Mouse (Mus musculus) forebrain, embryonic 12.5 days (tissue): ENCODE data around the gene Vars. TPM values are rescaled to one million over a fixed set of nuclear protein-coding genes. Genes with fewer than 3 reads are reported as not detected.

Source experiments
- ATAC-seq: fragments of 200-750 bp; cut with Nextera tagmentation; 2 replicates; pipeline ENCODE4 v1.8.0; 2017; ENCODE audit warnings: moderate TSS enrichment; ENCODE audit not compliant: low FRiP score
- H3K27ac ChIP-seq: fragments of 300-500 bp; sonication (generic); 2 replicates; pipeline ENCODE4 v1.5.1; 2016; ENCODE audit warnings: mild to moderate bottlenecking
- H3K27me3 ChIP-seq: fragments of 300-500 bp; sonication (generic); 2 replicates; pipeline ENCODE4 v1.6.1; 2016; ENCODE audit warnings: mild to moderate bottlenecking
- H3K36me3 ChIP-seq: fragments of 300-500 bp; sonication (generic); replicated peaks from 2 replicates; pipeline ENCODE4 v1.6.1; 2016; ENCODE audit warnings: mild to moderate bottlenecking
- H3K4me1 ChIP-seq: fragments of 300-500 bp; sonication (generic); 2 replicates; pipeline ENCODE4 v1.6.1; 2016
- H3K4me2 ChIP-seq: fragments of 300-500 bp; sonication (generic); 2 replicates; pipeline ENCODE4 v1.6.1; 2016; ENCODE audit warnings: mild to moderate bottlenecking, moderate library complexity
- H3K4me3 ChIP-seq: fragments of 300-500 bp; sonication (generic); replicated peaks from 2 replicates; pipeline ENCODE4 v1.5.1; 2016; ENCODE audit warnings: mild to moderate bottlenecking
- H3K9ac ChIP-seq: fragments of 300-500 bp; sonication (generic); 2 replicates; pipeline ENCODE4 v1.6.1; 2016; ENCODE audit warnings: mild to moderate bottlenecking
- H3K9me3 ChIP-seq: fragments of 300-500 bp; sonication (generic); 2 replicates; pipeline ENCODE4 v1.6.1; 2016
- WGBS: fragments of 180-500 bp; shearing (Covaris S2); methylation state at CpG from one replicate; pipeline ENCODE4 v1.1.7; 2016; 5-methylcytosine and 5-hydroxymethylcytosine counted together
- polyA plus RNA-seq: library from polyadenylated mRNA; unstranded; fragments of >200 nt; fragmentation: Nextera tagmentation; extraction: Ambion mirVana; gene quantifications from 2 replicates; pipeline ENCODE4 v1.2.1, GENCODE M21; 2016

Gene Vars
- polyA plus RNA-seq, 1 experiment from 2014 or later: 159 TPM

DNA sequence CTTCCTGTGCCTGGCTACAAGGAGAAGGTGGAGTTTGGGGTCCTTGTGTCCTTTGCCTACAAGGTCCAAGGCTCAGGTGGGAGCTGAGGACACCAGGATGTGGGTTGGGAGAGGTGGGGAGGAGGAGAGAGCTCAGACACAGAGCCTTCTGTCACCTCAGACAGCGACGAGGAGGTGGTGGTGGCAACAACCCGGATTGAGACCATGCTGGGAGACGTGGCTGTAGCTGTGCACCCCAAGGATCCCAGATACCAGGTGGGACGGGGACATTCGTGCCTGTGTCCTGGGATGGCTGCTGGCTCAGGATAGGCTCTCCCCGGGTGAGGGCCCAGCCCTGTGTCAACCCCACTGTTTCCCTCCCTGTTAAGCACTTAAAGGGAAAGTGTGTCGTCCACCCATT, 10.7 kb downstream of the Vars start:
- Histone ChIP-seq H3K9me3 (no peaks in the 10 kb centered on the region), H3K4me3 (no peak overlapping the region), H3K4me1 (0 out of 2 replicates have a peak, but pooled peaks cover 2% of the 10 kb centered on the region), H3K27me3 (no peaks in the 10 kb centered on the region), H3K36me3 (peaks cover 97% of the 10 kb centered on the region), H3K27ac (no peak overlapping the region), H3K9ac (no peak overlapping the region), H3K4me2 (no peak overlapping the region)
- ATAC-seq: no peak
- WGBS: 94% methylated on average over 8 of the region's 8 CpGs

DNA sequence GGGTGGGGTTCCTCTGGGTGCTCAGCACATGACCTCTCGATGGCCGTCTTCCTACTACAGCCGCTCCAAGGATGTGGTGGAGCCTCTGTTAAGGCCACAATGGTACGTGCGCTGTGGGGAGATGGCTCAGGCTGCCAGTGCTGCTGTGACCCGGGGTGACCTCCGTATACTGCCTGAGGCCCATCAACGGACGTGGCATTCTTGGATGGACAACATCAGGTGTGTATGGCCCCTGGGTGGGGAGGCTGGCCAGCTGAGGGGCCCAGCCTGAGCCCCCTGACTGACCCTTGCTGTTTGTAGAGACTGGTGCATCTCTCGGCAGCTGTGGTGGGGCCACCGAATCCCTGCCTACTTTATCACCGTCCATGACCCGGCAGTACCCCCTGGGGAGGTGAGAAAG, 11.6 kb downstream of the Vars start:
- H3K27me3 ChIP-seq: no peaks in the 10 kb centered on the region
- no peak overlapping the region for H3K9ac ChIP-seq
- no peak overlapping the region for H3K4me2 ChIP-seq
- WGBS: 89% methylated on average over 13 of the region's 13 CpGs
- 0 out of 2 replicates have a peak, but pooled peaks cover 2% of the 10 kb centered on the region for H3K4me1 ChIP-seq
- no peak overlapping the region for H3K4me3 ChIP-seq
- H3K36me3 ChIP-seq: peaks cover 98% of the 10 kb centered on the region
- H3K27ac ChIP-seq: no peak overlapping the region
- H3K9me3 ChIP-seq: no peaks in the 10 kb centered on the region
- ATAC-seq: no peak

DNA sequence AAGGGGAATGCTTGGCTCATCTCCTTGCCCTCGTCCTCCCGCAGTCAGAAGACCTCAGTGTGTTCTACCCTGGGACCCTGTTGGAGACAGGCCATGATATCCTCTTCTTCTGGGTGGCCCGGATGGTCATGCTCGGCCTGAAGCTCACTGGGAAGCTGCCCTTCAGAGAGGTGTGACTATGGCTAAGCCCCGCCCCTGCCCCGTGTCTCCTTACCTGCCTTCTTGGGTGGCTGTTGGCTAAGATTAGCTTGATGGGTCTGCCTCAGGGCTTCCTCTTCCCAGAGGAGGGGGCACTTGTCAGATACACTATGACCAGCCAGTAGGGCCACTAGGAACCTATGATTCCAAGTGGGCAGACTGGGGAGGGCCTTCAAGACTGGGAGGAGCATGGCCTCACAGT, 12.4 kb downstream of the Vars start:
- Histone ChIP-seq H3K4me3 (no peak overlapping the region), H3K9ac (no peak overlapping the region), H3K36me3 (peaks cover 91% of the 10 kb centered on the region), H3K4me1 (0 out of 2 replicates have a peak, but pooled peaks cover 2% of the 10 kb centered on the region), H3K9me3 (no peaks in the 10 kb centered on the region), H3K4me2 (no peak overlapping the region), H3K27ac (no peak overlapping the region), H3K27me3 (no peaks in the 10 kb centered on the region)
- whole genome bisulfite sequencing: 87% methylated on average over 6 of the region's 6 CpGs
- no peak for ATAC-seq

DNA sequence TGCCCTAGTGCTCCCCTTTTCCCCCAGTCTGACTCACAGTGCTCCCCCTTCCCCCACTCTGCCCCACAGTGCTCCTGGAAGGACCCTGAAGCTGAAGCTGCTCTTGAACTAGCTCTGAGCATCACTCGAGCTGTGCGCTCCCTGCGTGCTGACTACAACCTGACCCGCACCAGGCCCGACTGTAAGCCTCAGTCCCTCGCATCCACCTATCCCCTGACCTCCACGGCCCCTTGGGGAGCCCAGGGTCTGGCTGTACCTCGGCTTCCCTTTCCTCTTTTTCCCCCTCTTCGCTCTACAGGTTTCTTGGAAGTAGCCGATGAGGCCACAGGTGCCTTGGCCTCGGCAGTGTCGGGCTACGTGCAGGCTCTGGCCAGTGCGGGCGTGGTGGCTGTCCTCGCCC, 14.5 kb downstream of the Vars start:
- Histone ChIP-seq H3K27me3 (no peaks in the 10 kb centered on the region), H3K4me3 (no peak overlapping the region), H3K4me2 (no peak overlapping the region), H3K9me3 (no peaks in the 10 kb centered on the region), H3K36me3 (peaks cover 72% of the 10 kb centered on the region), H3K9ac (no peak overlapping the region), H3K4me1 (0 out of 2 replicates have a peak, but pooled peaks cover 2% of the 10 kb centered on the region), H3K27ac (no peak overlapping the region)
- WGBS: 92% methylated on average over 16 of the region's 16 CpGs
- ATAC-seq: no peak

DNA sequence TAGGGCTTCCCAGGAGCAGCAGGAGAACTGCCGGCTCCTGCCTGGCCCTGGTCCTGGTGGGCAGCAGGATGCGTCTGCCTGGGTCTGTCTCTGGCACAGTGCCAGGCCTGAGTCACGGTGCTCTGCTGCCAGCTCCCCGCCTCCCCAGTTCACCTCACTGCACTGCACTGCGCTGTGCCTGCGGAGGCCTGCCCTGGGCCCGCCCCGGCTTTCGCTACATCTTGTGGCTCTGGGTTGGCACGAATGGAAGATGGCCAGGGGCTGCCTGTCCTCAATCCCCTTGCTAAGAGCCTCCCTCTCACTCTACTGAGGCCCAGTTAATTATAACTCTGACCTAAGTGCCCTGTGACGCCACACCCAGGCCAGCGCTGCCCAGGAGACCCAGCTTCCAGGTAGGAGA, 15.6 kb downstream of the Vars start, which contains the start of gene Vwa7:
Gene Vwa7, plus strand, starts transcription at position 204 of the 400 bp plus-strand sequence.
- Histone ChIP-seq H3K36me3 (peaks cover 61% of the 10 kb centered on the region), H3K4me3 (0 out of 2 replicates have a peak within 1 kb of the TSS, but pooled peaks have one; percentile 0)

DNA sequence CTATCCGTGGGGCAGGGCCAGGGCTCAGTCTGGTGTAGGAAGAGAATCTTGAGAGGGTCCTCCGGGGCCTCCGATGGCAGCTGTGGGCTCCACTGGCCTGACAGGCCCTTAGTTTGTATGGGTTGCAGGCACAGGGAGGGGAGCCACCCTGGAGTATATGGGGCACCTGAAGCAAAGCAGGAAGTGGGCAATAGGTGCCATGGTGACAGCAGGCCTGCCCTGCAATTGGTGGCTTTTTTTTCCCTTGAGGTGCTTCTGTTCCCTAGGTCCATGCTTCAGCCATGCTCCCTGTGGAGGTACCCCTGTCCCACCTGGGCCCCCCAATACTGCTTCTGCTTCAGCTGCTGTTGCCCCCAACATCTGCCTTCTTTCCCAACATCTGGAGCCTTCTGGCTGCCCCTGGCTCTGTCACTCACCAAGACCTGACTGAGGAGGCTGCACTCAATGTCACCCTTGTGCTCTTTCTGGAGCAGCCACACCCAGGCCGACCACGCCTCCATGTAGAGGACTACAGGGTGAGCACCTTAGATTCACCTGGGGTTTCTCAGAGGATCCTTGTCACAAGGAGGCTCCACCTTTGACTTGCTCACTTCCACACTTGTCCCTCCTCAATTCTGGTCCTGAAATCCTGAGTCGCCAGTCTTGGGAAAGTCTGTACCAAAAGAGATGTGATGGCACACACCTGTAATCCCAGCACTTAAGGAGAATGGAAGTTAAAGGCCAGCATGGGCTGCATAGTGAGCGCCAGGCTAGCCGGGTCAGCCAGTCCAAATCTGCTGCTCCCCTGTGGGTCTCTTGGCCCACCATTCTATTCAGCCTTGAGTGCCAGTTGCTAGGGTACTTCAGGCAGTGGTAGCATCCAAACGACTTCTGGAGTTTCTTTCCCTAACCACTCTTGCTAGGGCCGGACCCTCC, 16.3 kb downstream of the Vars start:
- H3K27me3 ChIP-seq: no peaks in the 10 kb centered on the region
- H3K27ac ChIP-seq: peak overlapping the region; percentile 46; the same call in 1 of the 2 replicates
- H3K9me3 ChIP-seq: no peaks in the 10 kb centered on the region
- no peak overlapping the region for H3K9ac ChIP-seq
- no peak overlapping the region for H3K4me3 ChIP-seq
- WGBS: 79% methylated on average over 10 of the region's 10 CpGs
- peaks cover 14% of the 10 kb centered on the region for H3K4me1 ChIP-seq
- ATAC-seq: no peak
- H3K4me2 ChIP-seq: no peak overlapping the region
- H3K36me3 ChIP-seq: peaks cover 54% of the 10 kb centered on the region

More for the DNA sequence above, 15.6 kb downstream of the Vars start, which contains the start of gene Vwa7:
- peak within 1 kb of the TSS; percentile 46; the same call in 1 of the 2 replicates for H3K27ac ChIP-seq
- 62% methylated on average over 12 of the region's 12 CpGs for WGBS
- peaks cover 8% of the 10 kb centered on the region for H3K4me1 ChIP-seq
- H3K27me3 ChIP-seq: no peaks in the 10 kb centered on the region
- H3K9ac ChIP-seq: no peak within 1 kb of the TSS
- peak; percentile 31; the same call in 1 of the 2 replicates for ATAC-seq
- no peak within 1 kb of the TSS for H3K4me2 ChIP-seq
- no peaks in the 10 kb centered on the region for H3K9me3 ChIP-seq

DNA sequence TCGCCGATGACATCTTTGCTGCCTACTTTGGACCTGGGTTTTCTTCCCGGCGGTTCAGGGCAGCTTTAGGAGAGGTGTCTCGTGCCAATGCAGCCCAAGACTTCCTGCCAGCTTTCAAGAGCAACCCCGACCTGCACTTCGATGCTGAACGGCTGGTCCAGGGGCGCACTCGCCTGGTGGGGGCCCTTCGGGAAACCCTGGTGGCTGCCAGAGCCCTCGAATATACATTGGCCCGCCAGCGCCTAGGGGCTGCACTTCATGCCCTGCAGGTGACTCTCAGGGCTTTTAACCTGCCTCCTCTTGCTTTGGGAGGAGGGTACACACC, 16.9 kb downstream of the Vars start:
- Histone ChIP-seq H3K4me1 (peaks cover 14% of the 10 kb centered on the region), H3K9me3 (no peaks in the 10 kb centered on the region), H3K4me3 (no peak overlapping the region), H3K4me2 (no peak overlapping the region), H3K9ac (no peak overlapping the region), H3K27ac (no peak overlapping the region), H3K27me3 (no peaks in the 10 kb centered on the region), H3K36me3 (peaks cover 48% of the 10 kb centered on the region)
- WGBS: 75% methylated on average over 14 of the region's 14 CpGs
- ATAC-seq: no peak

DNA sequence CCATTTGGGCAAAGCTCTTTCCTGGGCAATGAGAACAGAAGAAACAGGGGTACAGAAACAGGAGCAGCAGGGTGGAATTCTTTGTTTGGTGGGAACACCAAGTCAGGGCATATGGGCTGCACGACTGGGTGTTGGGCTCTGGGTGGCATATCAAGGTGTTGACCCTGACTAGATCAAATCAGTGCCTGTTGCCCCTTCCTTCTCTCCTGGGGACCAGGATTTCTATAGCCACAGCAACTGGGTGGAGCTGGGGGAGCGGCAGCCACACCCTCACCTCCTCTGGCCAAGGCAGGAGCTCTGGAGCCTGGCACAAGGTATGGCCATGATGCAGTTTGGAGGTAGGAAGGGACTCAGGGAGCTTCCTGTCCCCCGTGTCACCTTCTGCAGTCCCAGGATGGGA, 17.4 kb downstream of the Vars start:
- H3K36me3 ChIP-seq: peaks cover 43% of the 10 kb centered on the region
- ATAC-seq: no peak
- H3K9ac ChIP-seq: no peak overlapping the region
- no peak overlapping the region for H3K27ac ChIP-seq
- no peak overlapping the region for H3K4me2 ChIP-seq
- no peaks in the 10 kb centered on the region for H3K9me3 ChIP-seq
- 82% methylated on average over 3 of the region's 3 CpGs for WGBS
- H3K4me3 ChIP-seq: no peak overlapping the region
- H3K4me1 ChIP-seq: peaks cover 14% of the 10 kb centered on the region
- no peaks in the 10 kb centered on the region for H3K27me3 ChIP-seq

DNA sequence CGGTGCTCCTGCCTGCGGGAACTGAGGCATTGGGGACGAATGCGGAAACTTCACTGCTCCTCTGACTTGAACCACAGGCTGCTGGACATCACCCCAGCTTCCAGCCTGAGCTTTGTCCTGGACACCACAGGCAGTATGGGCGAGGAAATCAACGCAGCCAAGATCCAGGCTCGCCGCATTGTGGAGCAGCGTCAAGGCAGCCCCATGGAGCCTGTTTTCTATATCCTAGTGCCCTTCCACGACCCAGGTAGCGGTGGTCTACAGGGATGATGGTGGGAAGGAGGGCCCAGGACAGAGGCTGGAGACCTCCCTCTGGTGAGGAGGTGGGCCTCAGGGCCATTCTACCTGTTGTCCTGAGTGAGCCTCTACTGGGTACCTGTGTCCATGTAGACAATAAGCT, 19.1 kb downstream of the Vars start:
- no peak for ATAC-seq
- H3K27ac ChIP-seq: no peak overlapping the region

DNA sequence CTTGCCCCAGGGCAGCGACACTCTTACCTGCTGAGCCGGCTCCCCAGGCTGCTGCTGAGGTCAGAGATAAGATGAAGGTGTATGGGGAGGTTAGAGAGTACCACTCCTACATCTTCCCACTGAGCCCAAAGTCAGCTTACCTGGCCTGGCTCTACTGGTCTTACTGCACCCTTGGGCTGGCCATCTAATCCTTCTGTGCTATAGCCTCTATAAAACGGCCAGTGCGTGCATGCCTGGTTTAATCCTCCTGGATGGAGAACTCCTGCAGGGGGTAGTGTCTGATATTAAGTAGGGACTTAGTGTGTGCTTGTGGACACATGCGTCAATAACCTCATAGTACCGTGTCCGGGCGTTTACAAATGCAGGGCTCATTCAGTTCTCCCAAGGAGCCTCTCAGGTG, 19.8 kb downstream of the Vars start:
- Histone ChIP-seq H3K4me1 (peaks cover 17% of the 10 kb centered on the region), H3K9me3 (no peaks in the 10 kb centered on the region), H3K4me2 (no peak overlapping the region), H3K36me3 (peaks cover 19% of the 10 kb centered on the region), H3K27ac (no peak overlapping the region), H3K9ac (no peak overlapping the region), H3K4me3 (no peak overlapping the region), H3K27me3 (no peaks in the 10 kb centered on the region)
- no peak for ATAC-seq
- WGBS: 90% methylated on average over 8 of the region's 8 CpGs

More for the DNA sequence above, 19.1 kb downstream of the Vars start:
- Histone ChIP-seq H3K4me1 (peaks cover 17% of the 10 kb centered on the region), H3K9ac (no peak overlapping the region), H3K9me3 (no peaks in the 10 kb centered on the region), H3K36me3 (peaks cover 26% of the 10 kb centered on the region), H3K4me2 (no peak overlapping the region), H3K27me3 (no peaks in the 10 kb centered on the region), H3K4me3 (no peak overlapping the region)
- 82% methylated on average over 11 of the region's 11 CpGs for WGBS

DNA sequence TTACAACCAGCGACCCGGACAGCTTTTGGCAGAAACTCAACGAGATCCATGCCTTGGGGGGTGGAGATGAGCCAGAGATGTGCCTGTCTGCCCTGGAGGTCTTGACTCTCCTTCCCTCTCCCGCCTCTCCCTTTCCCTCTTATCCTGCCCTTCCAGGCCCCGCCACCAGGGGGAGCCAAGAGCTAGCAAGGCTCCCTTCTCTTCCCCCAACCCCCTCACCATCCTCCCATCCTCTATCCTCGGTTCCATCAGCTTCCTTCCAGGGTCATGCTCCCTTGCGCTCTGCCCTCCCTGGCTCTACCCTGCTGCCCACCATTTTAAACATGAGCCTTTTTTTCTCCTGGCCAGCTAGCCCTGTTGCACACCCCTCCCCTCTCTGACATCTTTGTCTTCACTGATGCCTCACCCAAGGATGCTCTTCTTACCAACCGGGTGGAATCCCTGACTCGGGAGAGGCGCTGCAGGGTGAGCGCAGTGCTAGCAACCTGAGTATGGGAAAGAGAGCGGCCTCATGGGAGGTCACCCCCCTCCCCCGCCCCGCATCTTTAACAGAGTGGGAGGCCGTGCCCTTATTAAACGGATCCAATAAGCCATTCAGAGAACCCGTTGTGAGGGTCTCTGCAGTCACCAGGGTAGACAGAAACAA, 20.5 kb downstream of the Vars start:
- H3K9me3 ChIP-seq: no peaks in the 10 kb centered on the region
- peaks cover 12% of the 10 kb centered on the region for H3K36me3 ChIP-seq

DNA sequence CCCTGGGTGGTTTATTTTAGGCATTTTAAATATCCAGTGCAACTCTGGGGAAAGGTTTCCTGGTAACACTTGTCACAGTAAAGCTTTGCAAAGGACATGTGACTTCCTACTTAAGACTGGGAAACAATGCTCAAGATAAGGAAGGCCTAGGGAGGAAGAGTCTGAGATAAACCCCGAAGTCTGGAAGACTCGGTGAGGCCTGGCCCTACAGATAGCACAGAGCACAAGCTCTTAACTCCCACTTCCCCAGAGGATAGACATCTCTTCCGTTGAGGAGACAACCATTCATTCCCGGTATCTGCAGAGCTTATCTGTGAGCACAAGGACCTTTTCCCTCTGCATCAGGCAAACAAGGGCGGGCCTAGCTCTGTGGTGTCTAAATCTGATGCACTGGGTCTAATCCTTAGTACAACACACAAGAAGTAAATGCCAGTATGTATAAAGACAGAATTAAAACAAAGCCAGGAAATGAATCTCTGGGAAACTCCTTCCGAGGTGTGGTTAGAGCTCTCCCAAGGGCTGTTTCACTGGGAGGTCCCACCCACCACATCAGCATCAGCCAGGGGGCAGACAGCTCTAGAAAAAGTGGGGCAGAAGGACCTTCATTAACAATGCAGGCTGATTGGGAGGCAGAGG, 21.2 kb downstream of the Vars start:
- ATAC-seq: no peak
- WGBS: 56% methylated on average over 6 of the region's 6 CpGs
- H3K4me2 ChIP-seq: peak overlapping the region; percentile 37; the same call in 1 of the 2 replicates
- H3K27me3 ChIP-seq: no peaks in the 10 kb centered on the region
- H3K4me3 ChIP-seq: no peak overlapping the region
- H3K9ac ChIP-seq: no peak overlapping the region
- no peak overlapping the region for H3K27ac ChIP-seq
- no peaks in the 10 kb centered on the region for H3K9me3 ChIP-seq
- H3K4me1 ChIP-seq: peaks cover 24% of the 10 kb centered on the region
- H3K36me3 ChIP-seq: peaks cover 5% of the 10 kb centered on the region

More for the DNA sequence above, 20.5 kb downstream of the Vars start:
- WGBS: 6% methylated on average over 17 of the region's 17 CpGs
- Histone ChIP-seq H3K4me1 (peaks cover 20% of the 10 kb centered on the region), H3K9ac (no peak overlapping the region), H3K27me3 (no peaks in the 10 kb centered on the region), H3K4me3 (0 out of 2 replicates have a peak overlapping the region, but pooled peaks have one; percentile 4), H3K4me2 (peak overlapping the region; percentile 37), H3K27ac (no peak overlapping the region; the same call in 1 of the 2 replicates)
- peak; percentile 76 for ATAC-seq
